Mouse (Mus musculus) midbrain, embryonic 13.5 days (tissue): ENCODE measurements around the gene Slc2a9. TPM values are rescaled to one million over a fixed set of nuclear protein-coding genes. Genes with fewer than 3 reads are reported as not detected.

Experiments
- ATAC-seq: fragments of 200-750 bp; cut with Nextera tagmentation; 2 replicates; pipeline ENCODE4 v1.8.0; 2017; ENCODE audit warnings: mild to moderate bottlenecking, moderate TSS enrichment, moderate library complexity
- H3K27ac ChIP-seq: fragments of 300-500 bp; sonication (generic); 2 replicates; pipeline ENCODE4 v1.5.1; 2015; ENCODE audit warnings: inconsistent platforms, mild to moderate bottlenecking, moderate library complexity
- H3K27me3 ChIP-seq: fragments of 300-500 bp; sonication (generic); 2 replicates; pipeline ENCODE4 v1.6.1; 2015; ENCODE audit warnings: mild to moderate bottlenecking, inconsistent platforms
- H3K36me3 ChIP-seq: fragments of 300-500 bp; sonication (generic); 2 replicates; pipeline ENCODE4 v1.6.1; 2015; ENCODE audit warnings: mild to moderate bottlenecking, inconsistent platforms
- H3K4me1 ChIP-seq: fragments of 300-500 bp; sonication (generic); replicated peaks from 2 replicates; pipeline ENCODE4 v1.6.1; 2015; ENCODE audit warnings: inconsistent platforms
- H3K4me2 ChIP-seq: fragments of 300-500 bp; sonication (generic); replicated peaks from 2 replicates; pipeline ENCODE4 v1.6.1; 2015; ENCODE audit warnings: moderate library complexity, mild to moderate bottlenecking, inconsistent platforms
- H3K4me3 ChIP-seq: fragments of 300-500 bp; sonication (generic); replicated peaks from 2 replicates; pipeline ENCODE4 v1.5.1; 2015; ENCODE audit warnings: mild to moderate bottlenecking, inconsistent platforms
- H3K9ac ChIP-seq: fragments of 300-500 bp; sonication (generic); replicated peaks from 2 replicates; pipeline ENCODE4 v1.6.1; 2015; ENCODE audit warnings: mild to moderate bottlenecking, inconsistent platforms
- H3K9me3 ChIP-seq: fragments of 300-500 bp; sonication (generic); 2 replicates; pipeline ENCODE4 v1.6.1; 2016; ENCODE audit warnings: mild to moderate bottlenecking, inconsistent platforms
- WGBS: fragments of 180-500 bp; shearing (Covaris S2); methylation state at CpG from one replicate; pipeline ENCODE4 v1.1.7; 2015; 5-methylcytosine and 5-hydroxymethylcytosine counted together
- polyA plus RNA-seq: library from polyadenylated mRNA; unstranded; fragments of >200 nt; fragmentation: Nextera tagmentation; extraction: Ambion mirVana; gene quantifications from 2 replicates; pipeline ENCODE4 v1.2.1, GENCODE M21; 2015

Gene Slc2a9
- polyA plus RNA-seq, 1 experiment from 2014 or later: 0.11 TPM

DNA sequence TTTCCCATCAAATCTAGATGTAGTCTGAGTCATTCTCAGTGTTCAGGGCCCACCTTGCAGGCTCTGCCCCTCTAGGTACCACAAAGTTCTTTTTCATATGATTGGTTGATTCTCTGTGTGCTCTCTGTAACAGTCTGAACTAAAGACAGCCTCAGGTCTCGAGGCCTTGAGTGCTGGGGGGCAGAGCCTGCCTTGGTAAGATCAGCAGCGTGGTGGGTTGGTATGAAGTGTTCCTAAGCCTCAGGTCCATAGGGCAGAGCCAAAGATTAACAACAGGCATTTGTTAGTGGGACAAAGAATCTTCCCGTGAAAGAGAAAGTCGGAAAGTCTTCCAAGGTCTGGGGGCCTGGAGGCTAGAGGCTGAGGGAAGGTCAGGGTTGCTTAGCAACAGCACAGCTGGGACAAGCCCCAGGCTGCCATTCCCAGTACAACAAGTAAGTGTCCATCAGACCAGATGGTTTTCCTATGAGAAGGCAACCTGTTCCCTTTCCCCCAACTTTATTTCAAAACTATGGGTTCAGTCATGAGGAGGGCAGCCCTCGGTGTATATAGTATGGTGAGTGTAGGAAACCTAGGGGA is 152.5 kb downstream of the Slc2a9 start:
- ATAC-seq: peak; percentile 60
- no peaks in the 10 kb centered on the region for H3K36me3 ChIP-seq
- 9% methylated on average over 5 of the region's 5 CpGs for WGBS
- peaks cover 31% of the 10 kb centered on the region for H3K4me1 ChIP-seq
- no peak overlapping the region for H3K4me2 ChIP-seq
- 0 out of 2 replicates have a peak, but pooled peaks cover 4% of the 10 kb centered on the region for H3K27me3 ChIP-seq
- H3K9me3 ChIP-seq: no peaks in the 10 kb centered on the region
- H3K9ac ChIP-seq: no peak overlapping the region
- no peak overlapping the region for H3K4me3 ChIP-seq
- no peak overlapping the region for H3K27ac ChIP-seq

- no peak for ATAC-seq
- H3K27me3 ChIP-seq: no peaks in the 10 kb centered on the region
- H3K4me3 ChIP-seq: no peak overlapping the region
- no peak overlapping the region for H3K4me2 ChIP-seq
- H3K9ac ChIP-seq: no peak overlapping the region
- H3K9me3 ChIP-seq: no peaks in the 10 kb centered on the region
- H3K4me1 ChIP-seq: peaks cover 38% of the 10 kb centered on the region
- no peaks in the 10 kb centered on the region for H3K36me3 ChIP-seq
- 36% methylated on average over 10 of the region's 10 CpGs for WGBS
- H3K27ac ChIP-seq: no peak overlapping the region
Measured at GRCm38 (mm10) chr5:38346646-38347432, 156.1 kb downstream of the Slc2a9 start.

GRCm38 (mm10) chr5:38343101-38343500 is 159.8 kb downstream of the Slc2a9 start:
- WGBS: 53% methylated on average over 3 of the region's 3 CpGs
- Histone ChIP-seq H3K4me3 (no peak overlapping the region), H3K27me3 (no peaks in the 10 kb centered on the region), H3K4me2 (no peak overlapping the region), H3K4me1 (peaks cover 23% of the 10 kb centered on the region), H3K36me3 (no peaks in the 10 kb centered on the region), H3K9me3 (no peaks in the 10 kb centered on the region), H3K9ac (no peak overlapping the region), H3K27ac (no peak overlapping the region)
- ATAC-seq: peak; percentile 37; the same call in 1 of the 2 replicates

GRCm38 (mm10) chr5:38334582-38334981 is 168.4 kb downstream of the Slc2a9 start:
- H3K9me3 ChIP-seq: no peaks in the 10 kb centered on the region
- WGBS: 45% methylated on average over 1 of the region's 1 CpGs
- no peak overlapping the region for H3K4me2 ChIP-seq
- no peak for ATAC-seq
- no peaks in the 10 kb centered on the region for H3K27me3 ChIP-seq
- no peak overlapping the region for H3K4me3 ChIP-seq
- no peaks in the 10 kb centered on the region for H3K4me1 ChIP-seq
- no peaks in the 10 kb centered on the region for H3K36me3 ChIP-seq
- no peak overlapping the region for H3K9ac ChIP-seq
- no peak overlapping the region for H3K27ac ChIP-seq

DNA sequence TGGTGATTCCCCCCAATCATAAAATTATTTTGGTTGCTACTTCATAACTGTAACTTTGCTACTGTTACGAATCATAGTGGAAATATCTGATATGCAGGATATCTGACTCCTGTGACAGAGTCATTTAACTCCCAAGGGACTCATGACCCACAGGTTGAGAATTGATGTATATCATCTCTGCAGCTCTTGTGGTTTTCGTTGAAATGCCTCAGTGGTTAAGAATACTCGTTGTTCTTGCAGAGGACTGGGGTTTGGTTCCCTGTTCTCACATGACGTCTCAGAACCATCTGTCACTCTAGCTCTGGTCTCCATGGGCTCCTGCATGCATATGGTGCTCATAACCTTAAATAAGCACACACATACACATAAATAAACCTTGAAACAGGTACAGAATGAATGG is 169.6 kb downstream of the Slc2a9 start:
- Histone ChIP-seq H3K4me2 (no peak overlapping the region), H3K27ac (no peak overlapping the region), H3K9me3 (no peaks in the 10 kb centered on the region), H3K27me3 (no peaks in the 10 kb centered on the region), H3K4me3 (no peak overlapping the region), H3K4me1 (no peaks in the 10 kb centered on the region), H3K36me3 (no peaks in the 10 kb centered on the region), H3K9ac (no peak overlapping the region)
- no peak for ATAC-seq
- WGBS: 81% methylated on average over 4 of the region's 4 CpGs

- WGBS: 2% methylated on average over 67 of the region's 67 CpGs
- Histone ChIP-seq H3K9me3 (no peaks in the 10 kb centered on the region), H3K4me2 (peak within 1 kb of the TSS; percentile 74), H3K27me3 (peaks cover 42% of the 10 kb centered on the region), H3K4me1 (peaks cover 11% of the 10 kb centered on the region), H3K9ac (peak within 1 kb of the TSS; percentile 61), H3K27ac (no peak within 1 kb of the TSS), H3K4me3 (peak within 1 kb of the TSS; percentile 47), H3K36me3 (no peaks in the 10 kb centered on the region)
- peak; percentile 58 for ATAC-seq
Measured at GRCm38 (mm10) chr5:38318966-38319786, 183.8 kb downstream of the Slc2a9 start, which contains the start of gene Drd5. Gene Drd5 (plus strand): TSS chr5:38319367.

GRCm38 (mm10) chr5:38309795-38310194 is 193.1 kb downstream of the Slc2a9 start:
- Histone ChIP-seq H3K4me2 (no peak overlapping the region), H3K27me3 (peaks cover 22% of the 10 kb centered on the region; the same call in 1 of the 2 replicates), H3K27ac (no peak overlapping the region), H3K36me3 (no peaks in the 10 kb centered on the region), H3K9me3 (no peaks in the 10 kb centered on the region), H3K4me3 (no peak overlapping the region), H3K4me1 (no peaks in the 10 kb centered on the region), H3K9ac (no peak overlapping the region)
- 71% methylated on average over 3 of the region's 3 CpGs for WGBS
- ATAC-seq: no peak

DNA sequence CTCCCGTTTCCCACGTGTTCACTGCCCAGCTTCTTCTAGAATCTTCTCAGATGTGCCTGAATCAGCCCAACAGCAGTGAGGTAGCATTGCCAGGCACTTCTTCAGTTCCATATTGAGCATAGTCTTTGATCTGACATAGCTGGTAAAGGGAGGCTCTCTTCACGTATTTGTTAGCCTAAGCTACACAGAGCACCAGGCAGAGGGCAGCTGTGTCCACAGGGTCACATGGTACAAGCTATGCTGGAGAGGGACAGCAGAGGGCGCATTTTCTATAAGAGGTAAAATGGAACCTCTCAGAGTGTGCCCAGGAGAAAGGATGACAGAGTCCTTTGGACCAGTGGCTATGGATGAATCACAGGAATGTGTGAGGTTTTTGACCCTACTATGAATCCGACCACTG is 194.1 kb downstream of the Slc2a9 start:
- 56% methylated on average over 5 of the region's 5 CpGs for WGBS
- Histone ChIP-seq H3K4me3 (no peak overlapping the region), H3K9ac (no peak overlapping the region), H3K4me1 (no peaks in the 10 kb centered on the region), H3K27me3 (peaks cover 22% of the 10 kb centered on the region; the same call in 1 of the 2 replicates), H3K4me2 (no peak overlapping the region), H3K27ac (no peak overlapping the region), H3K9me3 (no peaks in the 10 kb centered on the region), H3K36me3 (no peaks in the 10 kb centered on the region)
- ATAC-seq: peak; percentile 18; the same call in 1 of the 2 replicates

- H3K9me3 ChIP-seq: no peaks in the 10 kb centered on the region
- peak overlapping the region; percentile 37 for H3K4me3 ChIP-seq
- H3K4me2 ChIP-seq: peak overlapping the region; percentile 57
- peaks cover 22% of the 10 kb centered on the region; the same call in 1 of the 2 replicates for H3K27me3 ChIP-seq
- 9% methylated on average over 26 of the region's 26 CpGs for WGBS
- H3K27ac ChIP-seq: no peak overlapping the region
- ATAC-seq: peak; percentile 90
- H3K36me3 ChIP-seq: no peaks in the 10 kb centered on the region
- H3K4me1 ChIP-seq: no peaks in the 10 kb centered on the region
- 0 out of 2 replicates have a peak overlapping the region, but pooled peaks have one; percentile 37 for H3K9ac ChIP-seq
Measured at GRCm38 (mm10) chr5:38307255-38308101, 195.5 kb downstream of the Slc2a9 start.

DNA sequence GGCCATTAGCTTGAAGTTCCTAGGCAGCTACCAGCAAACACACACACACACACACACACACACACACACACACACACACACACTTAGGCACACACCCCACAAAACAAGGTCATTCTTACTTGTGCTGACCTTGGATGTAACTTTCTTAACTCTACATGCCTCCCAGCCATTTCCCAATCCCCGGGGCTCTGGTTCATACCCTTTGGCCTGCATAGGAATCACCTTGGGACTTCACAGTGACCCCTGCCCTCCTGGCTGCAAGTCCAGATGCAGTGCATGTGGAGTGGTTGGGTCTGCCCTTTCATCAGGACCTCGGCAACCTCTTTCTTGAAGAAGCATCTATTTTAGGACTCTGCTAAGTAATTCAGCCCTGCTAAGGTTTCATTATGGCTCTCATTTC is 197.7 kb downstream of the Slc2a9 start:
- Histone ChIP-seq H3K4me1 (no peaks in the 10 kb centered on the region), H3K9ac (no peak overlapping the region), H3K4me2 (no peak overlapping the region), H3K9me3 (no peaks in the 10 kb centered on the region), H3K36me3 (no peaks in the 10 kb centered on the region), H3K27ac (no peak overlapping the region), H3K27me3 (peaks cover 22% of the 10 kb centered on the region; the same call in 1 of the 2 replicates), H3K4me3 (no peak overlapping the region)
- 85% methylated on average over 2 of the region's 2 CpGs for WGBS
- no peak for ATAC-seq

GRCm38 (mm10) chr5:38302651-38303050 is 200.3 kb downstream of the Slc2a9 start:
- no peak overlapping the region for H3K4me3 ChIP-seq
- H3K4me1 ChIP-seq: no peaks in the 10 kb centered on the region
- H3K27ac ChIP-seq: no peak overlapping the region
- no peak overlapping the region for H3K9ac ChIP-seq
- H3K9me3 ChIP-seq: no peaks in the 10 kb centered on the region
- no peak for ATAC-seq
- WGBS: 17% methylated on average over 12 of the region's 12 CpGs
- H3K27me3 ChIP-seq: no peaks in the 10 kb centered on the region
- no peaks in the 10 kb centered on the region for H3K36me3 ChIP-seq
- no peak overlapping the region for H3K4me2 ChIP-seq
